Mouse (Mus musculus) intestine, embryonic 15.5 days (tissue): ENCODE measurements around the gene Ddx23. TPM values are rescaled to one million over a fixed set of nuclear protein-coding genes. Genes with fewer than 3 reads are reported as not detected.

Experiments
- ATAC-seq: fragments of 200-750 bp; cut with Nextera tagmentation; 2 replicates; pipeline ENCODE4 v1.8.0; 2017; ENCODE audit warnings: moderate TSS enrichment, moderate library complexity
- H3K27ac ChIP-seq: fragments of 300-500 bp; sonication (generic); 2 replicates; pipeline ENCODE4 v1.5.1; 2015; ENCODE audit warnings: mild to moderate bottlenecking, inconsistent platforms
- H3K27me3 ChIP-seq: fragments of 300-500 bp; sonication (generic); replicated peaks from 2 replicates; pipeline ENCODE4 v1.6.1; 2015; ENCODE audit warnings: inconsistent platforms
- H3K36me3 ChIP-seq: fragments of 300-500 bp; sonication (generic); 2 replicates; pipeline ENCODE4 v1.6.1; 2015; ENCODE audit warnings: inconsistent platforms
- H3K4me1 ChIP-seq: fragments of 300-500 bp; sonication (generic); replicated peaks from 2 replicates; pipeline ENCODE4 v1.6.1; 2015; ENCODE audit warnings: inconsistent platforms
- H3K4me2 ChIP-seq: fragments of 300-500 bp; sonication (generic); replicated peaks from 2 replicates; pipeline ENCODE4 v1.6.1; 2015; ENCODE audit warnings: mild to moderate bottlenecking, inconsistent platforms
- H3K4me3 ChIP-seq: fragments of 300-500 bp; sonication (generic); replicated peaks from 2 replicates; pipeline ENCODE4 v1.5.1; 2015; ENCODE audit warnings: inconsistent platforms
- H3K9ac ChIP-seq: fragments of 300-500 bp; sonication (generic); 2 replicates; pipeline ENCODE4 v1.6.1; 2015; ENCODE audit warnings: inconsistent platforms
- H3K9me3 ChIP-seq: fragments of 300-500 bp; sonication (generic); 2 replicates; pipeline ENCODE4 v1.6.1; 2016; ENCODE audit warnings: inconsistent platforms
- WGBS: fragments of 180-500 bp; shearing (Covaris S2); methylation state at CpG from one replicate; pipeline ENCODE4 v1.1.7; 2015; 5-methylcytosine and 5-hydroxymethylcytosine counted together
- polyA plus RNA-seq: library from polyadenylated mRNA; unstranded; fragments of >200 nt; fragmentation: Nextera tagmentation; extraction: Ambion mirVana; gene quantifications from 2 replicates; pipeline ENCODE4 v1.2.1, GENCODE M21; 2015

The Ddx23 gene
- polyA plus RNA-seq, 1 experiment from 2014 or later = 23.3 TPM

DNA sequence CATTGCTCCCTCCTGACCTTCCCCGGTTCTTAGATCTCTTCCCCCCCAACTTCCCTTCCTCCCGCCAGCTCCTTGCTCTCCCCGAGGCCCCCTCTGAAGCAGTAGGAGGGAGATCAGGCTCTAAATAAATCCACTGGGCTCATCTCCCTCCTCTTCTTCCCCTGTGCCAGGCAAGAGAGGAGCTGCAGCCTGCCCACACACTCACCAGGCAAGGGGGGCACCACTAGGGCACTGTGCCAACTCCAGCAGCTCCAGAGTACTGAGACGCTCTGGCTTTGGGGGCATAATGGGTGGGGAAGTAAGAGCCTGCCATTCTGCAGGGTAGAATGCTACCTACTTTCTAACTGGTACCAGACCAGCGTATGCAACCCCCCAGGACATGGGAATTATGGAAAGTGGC, 26.2 kb downstream of the Ddx23 start:
- peak overlapping the region; percentile 94 for H3K4me2 ChIP-seq
- H3K27ac ChIP-seq = no peak overlapping the region
- no peak overlapping the region for H3K9ac ChIP-seq
- H3K36me3 ChIP-seq = peaks cover 5% of the 10 kb centered on the region
- no peak for ATAC-seq
- H3K9me3 ChIP-seq = no peaks in the 10 kb centered on the region
- H3K4me3 ChIP-seq = no peak overlapping the region
- 59% methylated on average over 5 of the region's 5 CpGs for WGBS
- H3K4me1 ChIP-seq = peaks cover 38% of the 10 kb centered on the region
- peaks cover 9% of the 10 kb centered on the region; the same call in 1 of the 2 replicates for H3K27me3 ChIP-seq

DNA sequence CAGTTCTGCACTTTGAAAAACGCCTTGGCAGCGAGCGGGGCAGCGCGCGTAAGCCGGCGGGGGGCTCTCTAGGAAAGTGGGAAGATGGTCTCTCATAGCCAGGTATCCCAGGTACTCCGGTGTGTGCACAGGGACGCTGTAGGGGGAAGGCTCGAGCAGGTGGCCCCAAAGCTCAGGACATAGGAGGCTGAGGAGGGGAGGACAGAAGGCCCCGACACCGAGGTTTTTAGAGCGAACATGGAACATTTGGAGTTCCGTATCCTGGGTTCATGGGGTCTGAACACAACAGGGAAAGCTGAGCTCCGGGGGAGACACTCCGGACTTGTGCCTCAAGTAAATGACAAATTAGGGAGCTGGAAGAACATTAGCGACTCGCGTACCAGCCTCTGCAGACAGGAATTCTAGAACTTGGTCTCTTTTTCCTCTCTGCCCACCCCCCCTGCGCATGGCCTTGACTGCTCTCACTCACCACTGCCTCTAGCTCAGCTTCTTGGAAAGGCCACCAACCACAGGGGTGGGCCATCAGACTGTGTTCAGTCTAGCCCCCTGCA, 27.3 kb downstream of the Ddx23 start:
- Histone ChIP-seq H3K4me2 (peak overlapping the region; percentile 94), H3K27ac (peak overlapping the region; percentile 83), H3K9ac (peak overlapping the region; percentile 77), H3K27me3 (peaks cover 14% of the 10 kb centered on the region), H3K4me3 (peak overlapping the region; percentile 89), H3K9me3 (no peaks in the 10 kb centered on the region), H3K4me1 (peaks cover 47% of the 10 kb centered on the region), H3K36me3 (no peaks in the 10 kb centered on the region)
- ATAC-seq = no peak
- 5% methylated on average over 21 of the region's 21 CpGs for WGBS

DNA sequence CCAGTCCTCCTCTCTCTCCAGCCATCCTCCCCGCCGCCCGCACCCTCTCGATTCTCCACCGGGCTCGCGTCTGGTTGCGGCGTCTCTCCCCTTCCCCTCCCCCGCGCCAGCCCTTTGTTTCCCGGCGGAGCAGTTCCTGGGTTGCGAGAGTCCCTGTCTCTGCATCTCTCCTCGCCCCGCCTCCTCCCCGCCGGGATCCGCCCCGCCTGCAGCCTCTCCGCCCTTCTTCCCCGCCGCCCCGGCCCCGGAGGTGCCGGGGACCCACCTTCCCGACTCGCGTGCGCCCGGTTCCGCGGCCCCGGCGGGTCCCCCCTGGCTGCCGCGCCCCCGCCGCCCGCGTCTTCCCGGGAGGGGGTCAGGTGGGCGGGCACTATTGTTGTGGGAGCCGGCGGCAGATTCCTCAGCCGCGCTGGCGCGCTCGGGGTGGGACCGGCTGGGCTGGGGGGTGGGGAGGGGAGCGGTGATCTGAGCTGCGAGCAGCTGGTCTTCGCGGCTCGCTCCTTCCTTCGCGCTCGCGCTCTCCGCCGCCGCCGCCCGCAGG, 28.1 kb downstream of the Ddx23 start:
- Histone ChIP-seq H3K9me3 (no peaks in the 10 kb centered on the region), H3K9ac (peak overlapping the region; percentile 77), H3K27ac (peak overlapping the region; percentile 83), H3K4me1 (peaks cover 50% of the 10 kb centered on the region), H3K4me2 (peak overlapping the region; percentile 94), H3K4me3 (peak overlapping the region; percentile 89), H3K27me3 (peaks cover 14% of the 10 kb centered on the region), H3K36me3 (no peaks in the 10 kb centered on the region)
- WGBS = 1% methylated on average over 55 of the region's 65 CpGs
- peak; percentile 69 for ATAC-seq

DNA sequence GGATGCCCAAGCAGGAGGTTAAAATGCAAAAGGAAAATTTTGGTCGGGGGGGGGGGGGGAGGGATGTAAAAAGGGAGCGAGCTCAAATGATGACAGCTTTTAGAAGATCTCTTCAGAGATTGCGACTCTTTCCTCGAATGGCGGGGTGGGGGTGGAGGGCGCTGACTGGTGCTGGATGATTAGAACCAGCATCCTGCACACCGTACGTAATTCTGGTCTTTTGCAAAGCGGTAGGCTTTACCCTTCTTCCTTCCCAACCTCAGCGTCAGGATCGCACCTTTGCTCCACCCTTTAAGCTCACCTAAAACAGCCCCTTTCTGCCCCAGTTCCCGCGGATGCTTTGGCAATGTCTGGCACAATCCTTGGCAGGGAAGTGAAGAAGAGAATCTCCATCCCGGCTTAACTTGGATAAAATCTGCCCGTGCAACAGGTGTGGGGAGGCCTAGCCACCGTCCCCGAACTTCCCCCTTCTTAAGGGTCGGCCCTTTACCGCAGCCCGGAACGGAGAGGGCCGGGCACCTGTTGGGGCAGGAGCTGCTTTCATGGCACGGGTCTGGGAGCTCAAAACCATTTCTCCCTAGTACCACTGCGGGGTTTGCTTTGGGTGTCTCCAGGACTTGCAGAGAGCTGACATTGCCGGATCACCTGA, 28.7 kb downstream of the Ddx23 start:
- H3K4me1 ChIP-seq = peaks cover 56% of the 10 kb centered on the region
- peak overlapping the region; percentile 89 for H3K4me3 ChIP-seq
- no peaks in the 10 kb centered on the region for H3K36me3 ChIP-seq
- no peak; the same call in 1 of the 2 replicates for ATAC-seq
- peak overlapping the region; percentile 94 for H3K4me2 ChIP-seq
- H3K9me3 ChIP-seq = no peaks in the 10 kb centered on the region
- peaks cover 14% of the 10 kb centered on the region for H3K27me3 ChIP-seq
- WGBS = 3% methylated on average over 25 of the region's 25 CpGs
- H3K27ac ChIP-seq = peak overlapping the region; percentile 83
- peak overlapping the region; percentile 77 for H3K9ac ChIP-seq

DNA sequence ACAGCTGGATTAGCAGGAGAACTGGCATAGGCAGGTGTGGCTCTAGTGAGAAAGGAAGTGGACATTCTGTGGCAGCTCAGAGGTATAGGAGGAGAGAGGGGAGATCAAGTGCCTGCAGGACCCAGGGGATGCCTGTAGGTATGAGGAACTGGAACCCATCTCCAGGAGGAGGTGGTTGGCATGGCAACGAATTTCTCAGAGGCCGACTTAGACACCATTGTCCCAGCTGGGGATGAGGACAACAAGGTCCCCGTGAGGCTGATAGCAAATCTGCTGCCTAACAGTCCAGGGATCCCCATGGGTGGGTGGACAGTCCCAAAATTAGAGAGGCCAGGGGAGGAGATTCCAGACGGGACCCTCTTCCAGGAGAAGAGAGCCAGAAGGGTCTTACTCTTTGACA, 29.8 kb downstream of the Ddx23 start:
- H3K4me3 ChIP-seq = peak overlapping the region; percentile 89
- no peak overlapping the region for H3K27ac ChIP-seq
- 14% methylated on average over 4 of the region's 4 CpGs for WGBS
- no peak for ATAC-seq
- no peak overlapping the region for H3K9ac ChIP-seq
- H3K4me1 ChIP-seq = peaks cover 62% of the 10 kb centered on the region
- no peaks in the 10 kb centered on the region for H3K36me3 ChIP-seq
- H3K9me3 ChIP-seq = no peaks in the 10 kb centered on the region
- peaks cover 14% of the 10 kb centered on the region for H3K27me3 ChIP-seq
- peak overlapping the region; percentile 94 for H3K4me2 ChIP-seq

DNA sequence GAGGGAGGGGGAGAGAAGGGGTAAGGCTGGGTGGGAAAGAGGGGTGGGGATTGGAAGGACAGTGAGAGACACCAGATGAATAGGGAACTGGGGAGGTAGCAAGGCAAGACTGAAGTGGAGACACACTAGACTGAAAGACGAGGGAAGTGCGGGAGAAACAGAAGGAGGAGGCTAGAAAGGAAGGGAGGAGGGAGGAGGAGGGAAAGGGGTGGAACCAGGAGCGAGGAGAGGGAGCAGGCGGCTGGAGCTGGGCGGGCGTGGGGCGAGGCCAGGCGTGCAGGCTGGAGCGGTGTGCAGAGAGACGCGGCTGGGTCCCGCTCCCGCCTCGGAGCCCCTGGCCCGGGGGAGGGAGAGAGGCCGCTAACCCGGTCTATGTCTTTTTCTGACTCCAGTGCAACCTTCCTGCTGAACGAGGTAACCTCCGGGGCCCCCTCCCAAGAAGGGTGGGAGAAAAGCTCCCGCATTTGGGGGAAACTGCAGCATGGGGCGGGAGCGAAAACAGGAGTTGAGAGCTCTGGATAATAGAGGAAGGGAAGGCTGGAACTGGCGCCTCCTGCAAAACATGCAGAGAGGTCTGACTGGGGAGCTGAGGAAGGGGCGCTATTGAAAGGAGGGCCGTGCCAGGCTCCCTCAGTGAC, 30.5 kb downstream of the Ddx23 start:
- peak overlapping the region; percentile 94 for H3K4me2 ChIP-seq
- peaks cover 14% of the 10 kb centered on the region for H3K27me3 ChIP-seq
- 0% methylated on average over 25 of the region's 25 CpGs for WGBS
- H3K36me3 ChIP-seq = no peaks in the 10 kb centered on the region
- peak; percentile 81 for ATAC-seq
- peak overlapping the region; percentile 89 for H3K4me3 ChIP-seq
- no peaks in the 10 kb centered on the region for H3K9me3 ChIP-seq
- H3K4me1 ChIP-seq = peaks cover 62% of the 10 kb centered on the region
- H3K9ac ChIP-seq = peak overlapping the region; percentile 70
- peak overlapping the region; percentile 70 for H3K27ac ChIP-seq

DNA sequence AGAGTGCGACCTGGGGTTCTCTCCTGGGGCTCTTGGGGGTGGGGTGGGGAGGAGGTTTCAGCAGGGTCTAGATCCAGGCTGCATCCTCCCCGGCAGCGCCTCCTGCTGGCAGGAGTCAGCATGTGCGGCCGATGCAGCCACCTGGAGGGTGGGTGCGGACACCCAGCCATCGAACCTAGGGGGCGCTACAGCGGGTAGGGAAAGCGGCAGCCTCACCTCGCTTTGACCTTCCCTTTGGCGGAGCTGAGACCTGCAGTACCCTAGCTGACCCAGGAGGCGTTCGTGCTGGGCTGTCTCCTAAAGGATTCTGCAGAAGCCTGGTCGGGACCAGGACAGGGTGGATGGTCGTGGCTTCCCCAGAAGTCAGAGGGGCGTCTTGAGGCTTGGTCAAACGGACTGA, 31.2 kb downstream of the Ddx23 start:
- Histone ChIP-seq H3K27ac (peak overlapping the region; percentile 70; the same call in 1 of the 2 replicates), H3K4me2 (peak overlapping the region; percentile 94), H3K4me3 (peak overlapping the region; percentile 89), H3K36me3 (no peaks in the 10 kb centered on the region), H3K9ac (peak overlapping the region; percentile 70), H3K9me3 (no peaks in the 10 kb centered on the region), H3K4me1 (peaks cover 61% of the 10 kb centered on the region), H3K27me3 (peaks cover 14% of the 10 kb centered on the region)
- WGBS = 2% methylated on average over 18 of the region's 18 CpGs
- ATAC-seq = peak; percentile 27

DNA sequence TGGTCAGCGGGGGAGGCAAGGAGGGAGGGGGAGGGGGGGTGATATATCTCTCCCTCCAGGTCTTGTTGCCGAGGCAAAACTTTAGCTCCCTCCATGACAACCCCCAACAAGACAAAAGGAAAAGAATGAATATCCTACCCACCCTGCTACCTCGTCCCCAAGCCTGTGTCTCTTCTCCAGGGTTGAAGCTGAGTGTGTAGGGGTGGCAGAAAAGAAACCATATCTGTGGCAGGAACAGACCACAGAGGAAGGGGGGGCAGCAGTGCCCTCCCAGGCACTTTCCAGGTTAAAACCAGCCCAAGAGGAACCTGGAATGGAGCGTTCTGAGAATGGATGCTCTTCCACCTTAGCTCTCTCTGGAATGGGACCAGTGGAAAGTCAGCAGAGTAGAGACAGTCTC, 32.2 kb downstream of the Ddx23 start, which contains the start of gene Cacnb3:
Gene Cacnb3 (plus strand): TSS at position 301 of the 400 bp plus-strand sequence.
- H3K4me3 ChIP-seq = peak within 1 kb of the TSS; percentile 89
- no peaks in the 10 kb centered on the region for H3K9me3 ChIP-seq
- no peak for ATAC-seq
- H3K27me3 ChIP-seq = peaks cover 14% of the 10 kb centered on the region
- 55% methylated on average over 4 of the region's 4 CpGs for WGBS
- H3K36me3 ChIP-seq = no peaks in the 10 kb centered on the region
- peak within 1 kb of the TSS; percentile 70; the same call in 1 of the 2 replicates for H3K27ac ChIP-seq
- peaks cover 56% of the 10 kb centered on the region for H3K4me1 ChIP-seq
- H3K4me2 ChIP-seq = peak within 1 kb of the TSS; percentile 94
- peak within 1 kb of the TSS; percentile 70 for H3K9ac ChIP-seq

DNA sequence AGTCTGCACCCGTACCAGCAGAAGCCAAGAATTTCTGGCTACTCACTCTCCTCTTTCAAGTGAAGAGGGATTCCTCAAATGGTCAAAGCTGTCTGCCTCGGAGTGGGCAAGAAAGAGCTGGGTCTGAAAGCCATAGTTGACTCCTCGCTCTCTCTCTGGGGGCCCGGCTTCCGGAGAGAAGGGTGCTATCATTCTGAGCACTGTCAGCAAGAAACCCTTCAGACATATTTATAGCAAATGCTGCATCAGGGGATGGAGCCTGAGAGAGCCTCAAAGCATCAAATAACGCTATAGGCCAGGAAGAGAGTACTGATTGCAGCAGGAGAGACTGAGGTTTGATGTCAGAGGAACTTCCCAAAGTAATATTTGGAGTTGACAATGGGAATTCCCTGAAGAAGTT, 33.2 kb downstream of the Ddx23 start:
- Histone ChIP-seq H3K4me2 (peak overlapping the region; percentile 49; the same call in 1 of the 2 replicates), H3K27ac (no peak overlapping the region), H3K4me1 (peaks cover 51% of the 10 kb centered on the region), H3K4me3 (no peak overlapping the region), H3K36me3 (no peaks in the 10 kb centered on the region), H3K9me3 (no peaks in the 10 kb centered on the region), H3K27me3 (peaks cover 14% of the 10 kb centered on the region), H3K9ac (no peak overlapping the region)
- ATAC-seq = no peak
- 42% methylated on average over 6 of the region's 6 CpGs for WGBS

DNA sequence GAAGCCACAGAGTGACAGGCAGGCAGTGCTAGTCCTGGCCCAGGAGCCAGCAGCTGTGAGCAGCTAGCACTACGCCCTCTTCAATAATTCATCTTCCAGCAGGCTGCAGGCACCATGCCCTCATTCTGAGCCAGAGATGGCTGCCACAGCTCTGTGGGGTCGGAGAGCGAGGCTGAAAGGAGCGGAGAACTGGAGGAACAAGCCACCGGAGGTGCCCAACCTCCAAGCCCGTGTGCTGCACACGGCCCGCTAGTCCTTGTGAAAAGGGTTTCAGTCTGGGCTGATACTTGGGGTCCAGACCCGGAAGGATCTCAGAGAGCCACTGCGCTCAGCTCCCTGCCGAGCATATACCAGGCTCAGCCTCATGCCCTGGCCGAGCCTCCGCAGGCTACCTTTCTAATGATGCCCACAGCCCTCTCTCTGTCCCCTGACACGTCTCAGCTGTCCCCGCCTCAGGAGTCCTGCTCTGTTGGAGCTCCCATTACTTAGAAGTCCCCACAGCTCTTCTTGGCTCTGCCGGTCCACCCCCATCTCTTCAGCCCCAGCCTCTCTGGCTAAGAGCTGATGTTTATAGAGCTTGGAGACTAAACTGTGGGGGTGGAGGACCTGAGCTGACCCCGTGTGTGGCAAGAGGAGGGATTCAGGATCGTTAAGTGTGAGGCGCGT, 34.0 kb downstream of the Ddx23 start:
- 11% methylated on average over 20 of the region's 20 CpGs for WGBS
- ATAC-seq = no peak
- Histone ChIP-seq H3K9me3 (no peaks in the 10 kb centered on the region), H3K4me3 (peak overlapping the region; percentile 7), H3K36me3 (no peaks in the 10 kb centered on the region), H3K9ac (no peak overlapping the region), H3K4me2 (peak overlapping the region; percentile 49), H3K27me3 (peaks cover 14% of the 10 kb centered on the region), H3K27ac (0 out of 2 replicates have a peak overlapping the region, but pooled peaks have one; percentile 37), H3K4me1 (peaks cover 45% of the 10 kb centered on the region)

DNA sequence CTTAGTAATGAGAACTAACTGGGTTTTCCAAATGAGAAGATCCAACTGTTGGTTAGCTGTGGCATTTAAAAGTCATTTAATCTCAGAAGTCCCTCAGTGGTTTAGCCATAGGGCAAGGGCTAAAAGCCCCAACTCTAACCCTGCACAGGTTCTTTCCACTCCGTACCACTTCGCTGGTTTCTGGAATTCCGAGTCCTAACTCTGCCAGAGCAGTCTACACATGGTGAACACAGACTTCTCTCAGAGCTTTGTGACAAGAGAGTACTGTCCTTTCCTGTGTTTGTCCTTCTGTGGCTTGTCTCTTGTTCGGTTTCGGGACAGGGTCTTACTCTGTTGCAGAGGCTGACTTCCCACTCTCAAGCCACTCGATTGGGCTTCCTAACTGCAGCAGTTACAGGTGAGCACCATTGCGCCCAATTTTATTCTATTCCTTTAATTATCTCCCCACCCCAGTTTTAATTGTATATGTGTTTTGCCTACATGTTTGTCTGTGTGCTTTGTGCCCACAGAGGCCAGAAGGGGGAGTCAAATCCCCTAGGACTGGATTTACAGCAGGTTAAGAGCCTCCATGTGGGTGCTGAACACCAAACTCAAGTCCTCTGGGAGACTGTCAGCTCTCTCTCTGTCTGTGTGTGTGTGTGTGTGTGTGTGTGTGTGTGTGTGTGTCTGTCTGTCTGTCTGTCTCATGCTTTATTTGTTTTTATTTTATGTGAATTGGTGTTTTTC, 36.0 kb downstream of the Ddx23 start:
- 78% methylated on average over 7 of the region's 7 CpGs for WGBS
- no peak for ATAC-seq
- peaks cover 32% of the 10 kb centered on the region for H3K4me1 ChIP-seq

More for the DNA sequence above, 36.0 kb downstream of the Ddx23 start:
- Histone ChIP-seq H3K36me3 (no peaks in the 10 kb centered on the region), H3K9me3 (no peaks in the 10 kb centered on the region), H3K4me2 (no peak overlapping the region), H3K9ac (no peak overlapping the region), H3K27me3 (peaks cover 5% of the 10 kb centered on the region), H3K27ac (no peak overlapping the region), H3K4me3 (no peak overlapping the region)
